Mouse (Mus musculus) cortical plate, adult 2 months (tissue): Measurements from ENCODE around the gene Fgf9.

Experiments
- CTCF ChIP-seq: fragments of 200-500 bp; IDR thresholded peaks from 2 replicates; pipeline ENCODE4 v1.5.1; 2011; ENCODE audit warnings: mild to moderate bottlenecking, control low read depth, low read length; ENCODE audit not compliant: insufficient read depth; ENCODE audit errors: extremely low read depth
- POLR2A ChIP-seq: fragments of 200-500 bp; IDR thresholded peaks from 2 replicates; pipeline ENCODE4 v1.6.1; 2011; ENCODE audit warnings: mild to moderate bottlenecking, low read length, control low read depth; ENCODE audit not compliant: insufficient read depth; ENCODE audit errors: extremely low read depth

DNA sequence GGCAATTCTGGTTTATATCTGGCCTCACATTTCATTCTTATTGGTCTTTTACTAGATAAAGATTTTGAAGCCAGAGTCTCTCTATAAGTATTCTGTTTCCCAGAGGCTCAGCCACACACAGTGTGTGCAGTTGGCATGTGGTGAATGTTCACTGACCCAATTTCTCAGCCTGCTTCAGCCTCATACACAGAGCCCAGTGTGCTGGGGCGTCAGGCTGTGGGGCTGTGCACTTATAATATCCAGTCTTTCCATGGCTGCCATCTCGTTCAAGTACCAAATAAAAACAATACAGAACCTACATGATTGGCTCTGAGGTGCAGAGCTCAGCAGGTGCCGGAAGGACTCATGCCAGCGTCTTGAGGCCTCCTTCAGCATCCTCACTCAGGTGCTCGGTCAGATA lies 19.1 kb downstream of the Fgf9 start:
- no peak for TF ChIP-seq CTCF
- TF ChIP-seq POLR2A, result no peak
